ENCODE assay signal across 8 mouse cellular contexts in genomic region chr17:24706982-24707800, GRCm38 (mm10). TPM values are rescaled to one million over a fixed set of nuclear protein-coding genes. Genes with fewer than 3 reads are reported as not detected.
DNase-seq lines count a peak whose midpoint lies in the region; ATAC-seq and TF ChIP-seq lines count a peak whose summit lies in the region.

Gene Tbl3, minus strand, starts transcription at chr17:24707660.

- no peaks in the 10 kb centered on the region for H3K9me3 ChIP-seq in embryonic facial prominence, embryonic 14.5 days (ENCODE audit: control insufficient read depth, low read length)
- H3K9me3 ChIP-seq in limb, embryonic 14.5 days (ENCODE audit: control insufficient read depth, low read length): no peaks in the 10 kb centered on the region
- H3K9me3 ChIP-seq in midbrain, postnatal 0 days (ENCODE audit: low read length): no peaks in the 10 kb centered on the region

- no peak; the same call in 1 of the 2 replicates for TF ChIP-seq CTCF in midbrain, postnatal 0 days (IDR thresholded peaks at IDR 0.05)

- H3K4me1 ChIP-seq in embryonic facial prominence, embryonic 14.5 days (ENCODE audit: control insufficient read depth, insufficient read depth, low read length): no peaks in the 10 kb centered on the region; the same call in 1 of the 2 replicates
- H3K4me1 ChIP-seq in limb, embryonic 14.5 days (ENCODE audit: control insufficient read depth, insufficient read depth, low read length): peaks cover 8% of the 10 kb centered on the region; the same call in 1 of the 2 replicates
- no peaks in the 10 kb centered on the region for H3K4me1 ChIP-seq in midbrain, postnatal 0 days (ENCODE audit: insufficient read depth, low read length)

- peak within 1 kb of the TSS; percentile 78 for H3K27ac ChIP-seq in embryonic facial prominence, embryonic 14.5 days (replicated peaks; ENCODE audit: low read depth, low read length)
- peak within 1 kb of the TSS; percentile 67 for H3K27ac ChIP-seq in limb, embryonic 14.5 days (replicated peaks; ENCODE audit: low read depth, low read length)
- peak within 1 kb of the TSS; percentile 77 for H3K27ac ChIP-seq in midbrain, postnatal 0 days (ENCODE audit: low read depth, low read length)

- H3K36me3 ChIP-seq in embryonic facial prominence, embryonic 14.5 days (ENCODE audit: control insufficient read depth, insufficient read depth, low read length): peaks cover 24% of the 10 kb centered on the region
- H3K36me3 ChIP-seq in limb, embryonic 14.5 days (ENCODE audit: control insufficient read depth, insufficient read depth, low read length): peaks cover 31% of the 10 kb centered on the region
- H3K36me3 ChIP-seq in midbrain, postnatal 0 days (ENCODE audit: insufficient read depth, low read length): peaks cover 24% of the 10 kb centered on the region

- WGBS in embryonic facial prominence, embryonic 14.5 days: 5% methylated on average over 32 of the region's 32 CpGs
- 7% methylated on average over 32 of the region's 32 CpGs for WGBS in limb, embryonic 14.5 days
- 3% methylated on average over 32 of the region's 32 CpGs for WGBS in midbrain, postnatal 0 days

- peak; percentile 71; the same call in 1 of the 2 replicates for TF ChIP-seq POLR2A in limb, embryonic 14.5 days (IDR thresholded peaks at IDR 0.05; ENCODE audit: borderline replicate concordance, extremely low read depth, insufficient read depth, insufficient read length)

- DNase-seq in 3134 (ENCODE audit: extremely low read depth, insufficient read length, low spot score): peak; percentile 86
- DNase-seq in adrenal gland, postnatal 4 days (ENCODE audit: low spot score in 2 of 2): peak; percentile 84
- DNase-seq in embryonic facial prominence, embryonic 14.5 days (ENCODE audit: low spot score): peak; percentile 96
- DNase-seq in heart, adult 8-10 months (ENCODE audit: low spot score): peak; percentile 91
- DNase-seq in kidney, adult 9 months: peak; percentile 95
- peak; percentile 95 for DNase-seq in limb, embryonic 14.5 days (ENCODE audit: low spot score)
- DNase-seq in midbrain, postnatal 0 days (ENCODE audit: low spot score): peak; percentile 97
- DNase-seq in spleen, postnatal 14 days (ENCODE audit: low spot score in 2 of 2): peak; percentile 78 to 92

- peak within 1 kb of the TSS; percentile 70 for H3K4me3 ChIP-seq in embryonic facial prominence, embryonic 14.5 days (ENCODE audit: low read depth, low read length)
- peak within 1 kb of the TSS; percentile 78 for H3K4me3 ChIP-seq in limb, embryonic 14.5 days (replicated peaks; ENCODE audit: low read length)
- peak within 1 kb of the TSS; percentile 72 for H3K4me3 ChIP-seq in midbrain, postnatal 0 days (ENCODE audit: low read depth, low read length)

- H3K4me2 ChIP-seq in embryonic facial prominence, embryonic 14.5 days (ENCODE audit: low read depth, low read length): peak within 1 kb of the TSS; percentile 71
- peak within 1 kb of the TSS; percentile 78 for H3K4me2 ChIP-seq in limb, embryonic 14.5 days (replicated peaks; ENCODE audit: low read depth, low read length, severe bottlenecking)
- peak within 1 kb of the TSS; percentile 66 for H3K4me2 ChIP-seq in midbrain, postnatal 0 days (ENCODE audit: low read depth, low read length, poor library complexity, severe bottlenecking)

- no peaks in the 10 kb centered on the region for H3K27me3 ChIP-seq in embryonic facial prominence, embryonic 14.5 days (replicated peaks; ENCODE audit: control insufficient read depth, insufficient read depth, low read length)
- H3K27me3 ChIP-seq in limb, embryonic 14.5 days (ENCODE audit: control insufficient read depth, insufficient read depth, low read length): no peaks in the 10 kb centered on the region
- H3K27me3 ChIP-seq in midbrain, postnatal 0 days (ENCODE audit: insufficient read depth, low read length): no peaks in the 10 kb centered on the region

- ATAC-seq in embryonic facial prominence, embryonic 14.5 days (ENCODE audit: low read depth): peak; percentile 93
- ATAC-seq in limb, embryonic 14.5 days (ENCODE audit: low FRiP score, low read depth): peak; percentile 92
- ATAC-seq in midbrain, postnatal 0 days (ENCODE audit: low FRiP score): peak; percentile 89

- H3K9ac ChIP-seq in embryonic facial prominence, embryonic 14.5 days (ENCODE audit: low read depth, low read length): peak within 1 kb of the TSS; percentile 73
- peak within 1 kb of the TSS; percentile 65 for H3K9ac ChIP-seq in limb, embryonic 14.5 days (ENCODE audit: low read depth, low read length, severe bottlenecking)
- H3K9ac ChIP-seq in midbrain, postnatal 0 days (replicated peaks; ENCODE audit: low read length, poor library complexity, severe bottlenecking): peak within 1 kb of the TSS; percentile 68

RNA-seq across cellular contexts. Expression of gene Tbl3, which starts in this region (rescaled TPM):
- 10 to 100 TPM; 37.8 to 40.9 TPM for total RNA-seq in adrenal gland, postnatal 4 days (2021)
- polyA plus RNA-seq in embryonic facial prominence, embryonic 14.5 days (2014; fragmentation: Nextera tagmentation; extraction: Ambion mirVana): 50.1 and 67.2 TPM in 2 replicates
- 10 to 100 TPM; 14.4 to 21.6 (median 17.3) TPM for total RNA-seq in heart, adult 8-10 months (2022)
- polyA plus RNA-seq in limb, embryonic 14.5 days (2012; rRNA removed): 62.1 and 72.1 TPM in 2 replicates
- polyA plus RNA-seq in limb, embryonic 14.5 days (2014; fragmentation: Nextera tagmentation; extraction: Ambion mirVana): 62.8 and 73.9 TPM in 2 replicates
- total RNA-seq in midbrain, postnatal 0 days (2014; rRNA removed): 44.0 and 56.4 TPM in 2 replicates
- polyA plus RNA-seq in midbrain, postnatal 0 days (2015; fragmentation: Nextera tagmentation; extraction: Ambion mirVana): 38.2 and 46.7 TPM in 2 replicates

Comparison
In these comparisons a context has a peak if more than half of its experiments do, and no peak if none do; other contexts are left out.
1. Peak in every context shown above with its lines: DNase-seq, ATAC-seq, H3K4me3 ChIP-seq and H3K27ac ChIP-seq.